Mouse (Mus musculus) central nervous system, embryonic 14 days (tissue): ENCODE data around the gene Tmx1. TPM values are rescaled to one million over a fixed set of nuclear protein-coding genes. Genes with fewer than 3 reads are reported as not detected.

Experiments used
- polyA plus RNA-seq: library from polyadenylated mRNA; depleted of rRNA; stranded (reverse); fragments of >200 nt; gene quantifications from 2 replicates; pipeline ENCODE4 v1.2.3, GENCODE M21; 2012; rRNA removed

The Tmx1 gene
- 41.5 and 43.9 TPM in 2 replicates for polyA plus RNA-seq

GRCm38 (mm10) chr12:70452726-70453645 lies at the start of gene Tmx1:
Gene Tmx1, plus strand, starts transcription at chr12:70453095.

Other genes with a start within 250 kb of the Tmx1 start
- 5.1 and 7.7 TPM in 2 replicates for gene Pygl, start 221.6 kb upstream of the Tmx1 start, polyA plus RNA-seq
- gene Trim9, start 105.5 kb upstream of the Tmx1 start, polyA plus RNA-seq = 55.0 and 55.8 TPM in 2 replicates